Mouse (Mus musculus): ENCODE results near the gene Chga. TPM values are rescaled to one million over a fixed set of nuclear protein-coding genes. Genes with fewer than 3 reads are reported as not detected.
A peak's percentile ranks its signal among the peaks of the same experiment; 100 is the strongest.

The Chga gene
- total RNA-seq, 2 experiments from 2014 or later, result 123 to 124 TPM

DNA sequence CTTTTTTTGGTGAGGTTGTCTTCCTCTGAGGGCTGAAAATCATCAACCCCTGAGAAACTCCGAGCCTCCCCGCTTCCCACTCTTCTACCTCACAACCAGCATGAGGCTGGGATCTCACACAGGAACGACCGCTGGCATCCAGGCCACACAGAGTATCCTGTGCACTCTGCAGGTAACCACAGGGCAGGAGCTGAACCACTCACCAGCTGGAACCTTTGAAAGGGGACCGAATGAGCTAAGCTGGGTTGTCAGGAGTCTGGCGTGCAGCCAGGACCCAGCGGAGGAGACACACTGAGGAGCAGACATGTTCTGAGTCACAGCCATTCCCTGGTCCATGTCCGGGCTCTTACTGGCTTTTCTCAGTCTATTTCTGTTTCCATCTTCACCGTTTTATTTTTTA, 38.9 kb downstream of the Chga start:
- no peak for TF ChIP-seq CTCF (conservative IDR thresholded peaks at IDR 0.05)
- Histone ChIP-seq H3K4me3 (no peak overlapping the region), H3K27ac (0 out of 2 replicates have a peak overlapping the region, but pooled peaks have one; percentile 10)
- DNase-seq (ENCODE audit: low spot score in 2 of 2), result peak in 1 of 2 experiments; percentile 33

DNA sequence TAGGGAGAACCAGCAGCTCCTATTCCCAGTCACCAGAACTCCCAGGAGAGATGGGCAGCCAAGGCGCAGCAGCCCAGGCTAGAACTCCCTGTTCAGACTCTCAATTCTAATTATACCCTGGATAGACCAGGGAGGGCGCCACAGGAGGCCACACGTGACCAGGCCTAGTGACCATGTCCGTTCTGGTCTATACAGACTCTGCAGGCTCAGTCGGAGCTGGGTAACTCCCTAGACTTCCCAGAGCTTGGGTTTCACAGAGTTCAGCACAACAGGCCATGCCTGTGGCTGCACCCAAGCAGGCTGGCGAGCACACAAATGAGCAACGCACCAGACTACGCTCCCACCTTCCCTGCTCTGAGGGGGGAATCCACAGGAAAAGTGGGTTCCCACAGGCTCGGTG, 39.9 kb downstream of the Chga start:
- Histone ChIP-seq H3K4me3 (no peak overlapping the region), H3K27ac (no peak overlapping the region)
- no peak for TF ChIP-seq CTCF (conservative IDR thresholded peaks at IDR 0.05)
- no peak for DNase-seq (ENCODE audit: low spot score in 2 of 2)

- H3K4me3 ChIP-seq, result no peak overlapping the region
- DNase-seq (ENCODE audit: low spot score in 2 of 2), result no peak
- peak; percentile 77 for TF ChIP-seq CTCF (conservative IDR thresholded peaks at IDR 0.05)
- H3K27ac ChIP-seq, result no peak overlapping the region
These were observed 41.6 kb downstream of the Chga start for GRCm38 (mm10) chr12:102596410-102596809.

DNA sequence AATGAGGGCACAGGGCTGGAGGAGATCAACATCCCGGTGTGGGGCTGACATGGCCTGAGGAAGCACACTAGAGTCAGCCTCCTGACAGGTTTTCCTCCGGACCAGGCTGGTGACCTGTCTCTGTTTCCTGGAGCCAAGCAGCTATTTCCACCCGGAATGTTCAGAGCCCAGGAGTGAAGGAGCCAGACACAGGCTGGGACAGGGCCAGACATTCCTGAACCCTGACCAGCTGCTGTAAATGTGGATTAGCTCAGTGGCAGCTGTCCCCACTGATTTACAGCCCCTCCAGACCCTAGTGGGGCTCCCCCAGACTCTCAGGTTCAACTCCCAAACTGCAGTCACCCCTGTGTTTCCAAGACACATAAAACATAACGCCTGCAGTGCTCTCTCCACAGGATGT, 42.7 kb downstream of the Chga start:
- no peak overlapping the region for H3K4me3 ChIP-seq
- TF ChIP-seq CTCF (conservative IDR thresholded peaks at IDR 0.05), result no peak
- no peak overlapping the region for H3K27ac ChIP-seq
- no peak for DNase-seq (ENCODE audit: low spot score in 2 of 2)

GRCm38 (mm10) chr12:102598535-102598934, 43.8 kb downstream of the Chga start:
- H3K27ac ChIP-seq, result no peak overlapping the region
- TF ChIP-seq CTCF (conservative IDR thresholded peaks at IDR 0.05), result peak; percentile 63
- no peak overlapping the region for H3K4me3 ChIP-seq
- no peak for DNase-seq (ENCODE audit: low spot score in 2 of 2)

DNA sequence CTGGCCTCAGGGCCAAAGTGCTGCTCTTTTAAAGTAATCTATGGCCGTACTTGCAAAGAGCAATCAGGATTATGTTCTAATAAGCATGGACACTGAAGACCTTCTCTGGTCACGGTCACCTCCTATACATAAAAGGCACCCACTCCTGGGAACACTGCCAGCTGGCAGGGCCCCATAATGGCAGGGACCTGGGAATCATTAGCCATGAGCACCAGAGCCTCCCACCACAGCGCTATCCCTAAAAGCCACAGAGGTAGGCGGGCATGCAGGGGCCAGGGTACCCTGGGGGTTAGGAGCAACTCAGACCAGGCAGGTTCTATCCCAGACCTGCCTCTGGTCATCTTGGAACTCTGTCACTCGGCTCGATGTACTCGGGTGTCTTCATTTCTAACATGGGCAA, 45.0 kb downstream of the Chga start:
- no peak for TF ChIP-seq CTCF (conservative IDR thresholded peaks at IDR 0.05)
- DNase-seq (ENCODE audit: low spot score in 2 of 2), result no peak
- H3K27ac ChIP-seq, result 0 out of 2 replicates have a peak overlapping the region, but pooled peaks have one; percentile 18
- H3K4me3 ChIP-seq, result no peak overlapping the region

DNA sequence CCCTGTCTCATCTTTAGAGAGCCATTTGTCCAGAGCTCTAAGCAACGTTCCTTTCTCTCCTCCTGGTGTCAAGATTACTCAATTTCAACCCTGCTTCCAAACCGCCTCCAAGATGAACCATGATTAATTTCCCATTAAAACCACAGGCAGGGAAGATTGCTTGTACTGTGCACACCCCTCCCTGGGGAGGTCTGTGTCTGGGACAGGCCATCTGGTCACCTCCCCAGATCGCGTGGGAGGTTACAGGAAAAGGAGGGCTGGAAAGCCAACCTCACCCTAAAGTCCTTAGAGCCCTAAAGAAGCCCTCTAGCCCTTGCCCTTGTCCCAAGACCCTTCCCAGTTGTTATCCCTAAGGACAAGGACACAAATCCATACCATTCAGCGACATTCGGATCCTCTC, 45.6 kb downstream of the Chga start:
- Histone ChIP-seq H3K27ac (0 out of 2 replicates have a peak overlapping the region, but pooled peaks have one; percentile 23), H3K4me3 (no peak overlapping the region)
- TF ChIP-seq CTCF (conservative IDR thresholded peaks at IDR 0.05), result no peak
- no peak for DNase-seq (ENCODE audit: low spot score in 2 of 2)

GRCm38 (mm10) chr12:102601847-102602246, 47.1 kb downstream of the Chga start:
- Histone ChIP-seq H3K27ac (0 out of 2 replicates have a peak overlapping the region, but pooled peaks have one; percentile 48), H3K4me3 (no peak overlapping the region)
- no peak for DNase-seq (ENCODE audit: low spot score in 2 of 2)
- TF ChIP-seq CTCF (conservative IDR thresholded peaks at IDR 0.05), result no peak

- TF ChIP-seq CTCF (conservative IDR thresholded peaks at IDR 0.05), result no peak
These were observed 47.7 kb downstream of the Chga start for GRCm38 (mm10) chr12:102602255-102603041.

GRCm38 (mm10) chr12:102605607-102606006, 50.8 kb downstream of the Chga start:
- H3K27ac ChIP-seq, result no peak overlapping the region
- no peak for DNase-seq (ENCODE audit: low spot score in 2 of 2)
- TF ChIP-seq CTCF (conservative IDR thresholded peaks at IDR 0.05), result no peak
- no peak overlapping the region for H3K4me3 ChIP-seq

More at GRCm38 (mm10) chr12:102602255-102603041, 47.7 kb downstream of the Chga start:
- DNase-seq (ENCODE audit: low spot score in 2 of 2), result no peak
- H3K4me3 ChIP-seq, result no peak overlapping the region
- peak overlapping the region; percentile 48; the same call in 1 of the 2 replicates for H3K27ac ChIP-seq

- H3K4me3 ChIP-seq, result no peak overlapping the region
- no peak for TF ChIP-seq CTCF (conservative IDR thresholded peaks at IDR 0.05)
- no peak overlapping the region for H3K27ac ChIP-seq
- DNase-seq (ENCODE audit: low spot score in 2 of 2), result no peak
These were observed 52.3 kb downstream of the Chga start for GRCm38 (mm10) chr12:102607066-102607465.

- no peak for DNase-seq (ENCODE audit: low spot score in 2 of 2)
- no peak for TF ChIP-seq CTCF (conservative IDR thresholded peaks at IDR 0.05)
- Histone ChIP-seq H3K4me3 (no peak overlapping the region), H3K27ac (no peak overlapping the region)
These were observed 53.2 kb downstream of the Chga start for GRCm38 (mm10) chr12:102607808-102608517.

GRCm38 (mm10) chr12:102610927-102611326, 56.2 kb downstream of the Chga start:
- no peak for TF ChIP-seq CTCF (conservative IDR thresholded peaks at IDR 0.05)
- no peak for DNase-seq (ENCODE audit: low spot score in 2 of 2)
- Histone ChIP-seq H3K4me3 (no peak overlapping the region), H3K27ac (no peak overlapping the region)
